Mouse (Mus musculus): ENCODE measurements around the gene Ets1.

GRCm38 (mm10) chr9:32798171-32798570 lies 162.2 kb downstream of the Ets1 start:
- TF ChIP-seq POLR2A (IDR thresholded peaks at IDR 0.05; ENCODE audit: low read depth, low read length) = no peak
- no peak for TF ChIP-seq CTCF (IDR thresholded peaks at IDR 0.05; ENCODE audit: borderline replicate concordance, insufficient read depth, low read length)
